Mouse (Mus musculus) embryonic facial prominence, embryonic 15.5 days (tissue): Measurements from ENCODE around the gene Mfap2. TPM values are rescaled to one million over a fixed set of nuclear protein-coding genes. Genes with fewer than 3 reads are reported as not detected.

ENCODE experiments used
- ATAC-seq: fragments of 200-750 bp; cut with Nextera tagmentation; 2 replicates; pipeline ENCODE4 v1.8.0; 2017; ENCODE audit warnings: low read depth, moderate TSS enrichment; ENCODE audit not compliant: insufficient number of reproducible peaks, low FRiP score, low TSS enrichment
- H3K27ac ChIP-seq: fragments of 300-500 bp; sonication (generic); replicated peaks from 2 replicates; pipeline ENCODE4 v1.5.1; 2015; ENCODE audit warnings: mild to moderate bottlenecking, inconsistent platforms
- H3K27me3 ChIP-seq: fragments of 300-500 bp; sonication (generic); 2 replicates; pipeline ENCODE4 v1.6.1; 2015; ENCODE audit warnings: inconsistent platforms
- H3K36me3 ChIP-seq: fragments of 300-500 bp; sonication (generic); 2 replicates; pipeline ENCODE4 v1.6.1; 2015; ENCODE audit warnings: mild to moderate bottlenecking, inconsistent platforms
- H3K4me1 ChIP-seq: fragments of 300-500 bp; sonication (generic); 2 replicates; pipeline ENCODE4 v1.6.1; 2015; ENCODE audit warnings: inconsistent platforms
- H3K4me2 ChIP-seq: fragments of 300-500 bp; sonication (generic); replicated peaks from 2 replicates; pipeline ENCODE4 v1.6.1; 2015; ENCODE audit warnings: mild to moderate bottlenecking, inconsistent platforms
- H3K4me3 ChIP-seq: fragments of 300-500 bp; sonication (generic); replicated peaks from 2 replicates; pipeline ENCODE4 v1.5.1; 2015; ENCODE audit warnings: mild to moderate bottlenecking, inconsistent platforms
- H3K9ac ChIP-seq: fragments of 300-500 bp; sonication (generic); 2 replicates; pipeline ENCODE4 v1.6.1; 2015; ENCODE audit warnings: inconsistent platforms
- H3K9me3 ChIP-seq: fragments of 300-500 bp; sonication (generic); replicated peaks from 2 replicates; pipeline ENCODE4 v1.6.1; 2016; ENCODE audit warnings: inconsistent platforms
- WGBS: fragments of 180-500 bp; shearing (Covaris S2); methylation state at CpG from one replicate; pipeline ENCODE4 v1.1.7; 2015; 5-methylcytosine and 5-hydroxymethylcytosine counted together
- polyA plus RNA-seq: library from polyadenylated mRNA; unstranded; fragments of >200 nt; fragmentation: Nextera tagmentation; extraction: Ambion mirVana; gene quantifications from 2 replicates; pipeline ENCODE4 v1.2.1, GENCODE M21; 2015

The Mfap2 gene
- polyA plus RNA-seq, 1 experiment from 2014 or later, result 969 TPM

GRCm38 (mm10) chr4:140988706-140989290 lies 21.4 kb upstream of the Mfap2 start:
- no peak for ATAC-seq
- H3K9me3 ChIP-seq, result no peaks in the 10 kb centered on the region
- H3K36me3 ChIP-seq, result peaks cover 18% of the 10 kb centered on the region
- H3K4me3 ChIP-seq, result no peak overlapping the region
- no peak overlapping the region for H3K27ac ChIP-seq
- H3K27me3 ChIP-seq, result no peaks in the 10 kb centered on the region
- 60% methylated on average over 7 of the region's 7 CpGs for WGBS
- no peak overlapping the region for H3K9ac ChIP-seq
- no peak overlapping the region for H3K4me2 ChIP-seq
- peaks cover 44% of the 10 kb centered on the region for H3K4me1 ChIP-seq

- H3K36me3 ChIP-seq, result peaks cover 24% of the 10 kb centered on the region
- H3K4me3 ChIP-seq, result no peak overlapping the region
- no peak overlapping the region for H3K9ac ChIP-seq
- no peaks in the 10 kb centered on the region for H3K9me3 ChIP-seq
- no peak overlapping the region for H3K27ac ChIP-seq
- no peak overlapping the region for H3K4me2 ChIP-seq
- ATAC-seq, result no peak
- 91% methylated on average over 14 of the region's 14 CpGs for WGBS
- H3K27me3 ChIP-seq, result no peaks in the 10 kb centered on the region
- peaks cover 37% of the 10 kb centered on the region for H3K4me1 ChIP-seq
Observed at GRCm38 (mm10) chr4:140989447-140989846, 20.8 kb upstream of the Mfap2 start.

GRCm38 (mm10) chr4:140992215-140992614 lies 18.0 kb upstream of the Mfap2 start:
- peaks cover 52% of the 10 kb centered on the region for H3K36me3 ChIP-seq
- peaks cover 26% of the 10 kb centered on the region for H3K4me1 ChIP-seq
- H3K27me3 ChIP-seq, result no peaks in the 10 kb centered on the region
- H3K27ac ChIP-seq, result no peak overlapping the region
- no peak overlapping the region for H3K9ac ChIP-seq
- no peak for ATAC-seq
- H3K9me3 ChIP-seq, result no peaks in the 10 kb centered on the region
- WGBS, result 77% methylated on average over 20 of the region's 20 CpGs
- no peak overlapping the region for H3K4me2 ChIP-seq
- no peak overlapping the region for H3K4me3 ChIP-seq

- Histone ChIP-seq H3K9me3 (no peaks in the 10 kb centered on the region), H3K27ac (no peak overlapping the region), H3K27me3 (no peaks in the 10 kb centered on the region), H3K4me3 (no peak overlapping the region), H3K4me2 (no peak overlapping the region), H3K36me3 (peaks cover 65% of the 10 kb centered on the region), H3K9ac (no peak overlapping the region), H3K4me1 (peaks cover 10% of the 10 kb centered on the region; the same call in 1 of the 2 replicates)
- ATAC-seq, result no peak
- WGBS, result 90% methylated on average over 8 of the region's 8 CpGs
Observed at GRCm38 (mm10) chr4:140993846-140994245, 16.4 kb upstream of the Mfap2 start.

- H3K36me3 ChIP-seq, result peaks cover 85% of the 10 kb centered on the region
- 91% methylated on average over 8 of the region's 8 CpGs for WGBS
Observed at GRCm38 (mm10) chr4:140995811-140996210, 14.4 kb upstream of the Mfap2 start.

GRCm38 (mm10) chr4:140996812-140997211 lies 13.4 kb upstream of the Mfap2 start:
- H3K9ac ChIP-seq, result no peak overlapping the region
- no peaks in the 10 kb centered on the region for H3K4me1 ChIP-seq
- H3K27me3 ChIP-seq, result no peaks in the 10 kb centered on the region
- no peak for ATAC-seq
- H3K36me3 ChIP-seq, result peaks cover 95% of the 10 kb centered on the region
- no peak overlapping the region for H3K4me3 ChIP-seq
- H3K27ac ChIP-seq, result no peak overlapping the region
- no peak overlapping the region for H3K4me2 ChIP-seq
- WGBS, result 95% methylated on average over 9 of the region's 9 CpGs
- no peaks in the 10 kb centered on the region for H3K9me3 ChIP-seq

More at GRCm38 (mm10) chr4:140995811-140996210, 14.4 kb upstream of the Mfap2 start:
- Histone ChIP-seq H3K27me3 (no peaks in the 10 kb centered on the region), H3K4me3 (no peak overlapping the region), H3K4me1 (no peaks in the 10 kb centered on the region), H3K9ac (no peak overlapping the region), H3K9me3 (no peaks in the 10 kb centered on the region), H3K4me2 (no peak overlapping the region), H3K27ac (no peak overlapping the region)
- no peak for ATAC-seq

- H3K27ac ChIP-seq, result no peak overlapping the region
- no peak overlapping the region for H3K4me2 ChIP-seq
- ATAC-seq, result no peak
- WGBS, result 78% methylated on average over 12 of the region's 13 CpGs
- H3K9ac ChIP-seq, result no peak overlapping the region
- H3K4me1 ChIP-seq, result peaks cover 10% of the 10 kb centered on the region
- H3K4me3 ChIP-seq, result no peak overlapping the region
- H3K9me3 ChIP-seq, result no peaks in the 10 kb centered on the region
- no peaks in the 10 kb centered on the region for H3K27me3 ChIP-seq
- peaks cover 74% of the 10 kb centered on the region for H3K36me3 ChIP-seq
Observed at GRCm38 (mm10) chr4:141005983-141006382, 4.2 kb upstream of the Mfap2 start.

GRCm38 (mm10) chr4:141008028-141008427 lies 2.2 kb upstream of the Mfap2 start:
- WGBS, result 82% methylated on average over 8 of the region's 8 CpGs
- peaks cover 55% of the 10 kb centered on the region for H3K36me3 ChIP-seq

GRCm38 (mm10) chr4:141010526-141010925 lies 308 bp downstream of the Mfap2 start:
- H3K36me3 ChIP-seq, result peaks cover 55% of the 10 kb centered on the region
- peak overlapping the region; percentile 69 for H3K4me3 ChIP-seq
- H3K27me3 ChIP-seq, result no peaks in the 10 kb centered on the region
- H3K9ac ChIP-seq, result peak overlapping the region; percentile 78
- H3K9me3 ChIP-seq, result no peaks in the 10 kb centered on the region
- ATAC-seq, result peak; percentile 85
- peaks cover 49% of the 10 kb centered on the region for H3K4me1 ChIP-seq
- WGBS, result under 1% methylated on average over 26 of the region's 26 CpGs
- H3K27ac ChIP-seq, result peak overlapping the region; percentile 96
- peak overlapping the region; percentile 73 for H3K4me2 ChIP-seq

More at GRCm38 (mm10) chr4:141008028-141008427, 2.2 kb upstream of the Mfap2 start:
- Histone ChIP-seq H3K9ac (no peak overlapping the region), H3K27ac (no peak overlapping the region), H3K4me3 (no peak overlapping the region), H3K27me3 (no peaks in the 10 kb centered on the region), H3K4me1 (peaks cover 29% of the 10 kb centered on the region), H3K4me2 (no peak overlapping the region), H3K9me3 (no peaks in the 10 kb centered on the region)
- no peak for ATAC-seq

- WGBS, result under 1% methylated on average over 17 of the region's 17 CpGs
Observed at GRCm38 (mm10) chr4:141010941-141011429, 767 bp downstream of the Mfap2 start.

GRCm38 (mm10) chr4:141011556-141012328 lies 1.5 kb downstream of the Mfap2 start:
- 19% methylated on average over 14 of the region's 14 CpGs for WGBS
- Histone ChIP-seq H3K9ac (peak overlapping the region; percentile 78), H3K36me3 (peaks cover 55% of the 10 kb centered on the region), H3K27ac (peak overlapping the region; percentile 96), H3K27me3 (no peaks in the 10 kb centered on the region), H3K4me1 (peaks cover 59% of the 10 kb centered on the region), H3K4me2 (peak overlapping the region; percentile 73), H3K9me3 (no peaks in the 10 kb centered on the region), H3K4me3 (peak overlapping the region; percentile 69)
- peak; percentile 71 for ATAC-seq

More at GRCm38 (mm10) chr4:141010941-141011429, 767 bp downstream of the Mfap2 start:
- peak; percentile 44; the same call in 1 of the 2 replicates for ATAC-seq
- H3K9me3 ChIP-seq, result no peaks in the 10 kb centered on the region
- peak overlapping the region; percentile 78 for H3K9ac ChIP-seq
- peaks cover 51% of the 10 kb centered on the region for H3K4me1 ChIP-seq
- H3K27ac ChIP-seq, result peak overlapping the region; percentile 96
- H3K4me2 ChIP-seq, result peak overlapping the region; percentile 73
- peaks cover 55% of the 10 kb centered on the region for H3K36me3 ChIP-seq
- H3K27me3 ChIP-seq, result no peaks in the 10 kb centered on the region
- H3K4me3 ChIP-seq, result peak overlapping the region; percentile 69
